Mouse (Mus musculus) heart, embryonic 14.5 days (tissue): ENCODE results near the gene Slc30a6. TPM values are rescaled to one million over a fixed set of nuclear protein-coding genes. Genes with fewer than 3 reads are reported as not detected.

Experiments
- ATAC-seq: fragments of 200-750 bp; cut with Nextera tagmentation; 2 replicates; pipeline ENCODE4 v1.8.0; 2017; ENCODE audit warnings: low read depth, moderate TSS enrichment; ENCODE audit not compliant: insufficient number of reproducible peaks, insufficient read depth, low FRiP score
- H3K27ac ChIP-seq, 2 experiments: fragments of 200-500 bp in 1 of 2; fragments of 300-500 bp in 1 of 2; sonication (generic) in 1 of 2; replicated peaks in 1 of 2; 2 replicates each; pipeline ENCODE4 v1.5.1; 2012 to 2014; ENCODE audit warnings: low read depth in 2 of 2, low read length in 2 of 2, control low read depth in 1 of 2, mild to moderate bottlenecking in 1 of 2, mixed read lengths in 1 of 2; ENCODE audit not compliant: control insufficient read depth in 1 of 2, insufficient read depth in 1 of 2
- H3K27me3 ChIP-seq: fragments of 300-500 bp; sonication (generic); 2 replicates; pipeline ENCODE4 v1.6.1; 2014; ENCODE audit warnings: mild to moderate bottlenecking, low read length, control low read depth; ENCODE audit not compliant: control insufficient read depth, insufficient read depth
- H3K36me3 ChIP-seq: fragments of 300-500 bp; sonication (generic); 2 replicates; pipeline ENCODE4 v1.6.1; 2014; ENCODE audit warnings: mild to moderate bottlenecking, control low read depth, low read length, mixed read lengths; ENCODE audit not compliant: control insufficient read depth, insufficient read depth
- H3K4me1 ChIP-seq, 2 experiments: fragments of 200-500 bp in 1 of 2; fragments of 300-500 bp in 1 of 2; sonication (generic) in 1 of 2; 2 replicates each; pipeline ENCODE4 v1.6.1; 2012 to 2014; ENCODE audit warnings: low read length in 2 of 2, control low read depth in 1 of 2, mixed read lengths in 1 of 2; ENCODE audit not compliant: control insufficient read depth in 2 of 2, insufficient read depth in 2 of 2
- H3K4me2 ChIP-seq: fragments of 300-500 bp; sonication (generic); 2 replicates; pipeline ENCODE4 v1.6.1; 2014; ENCODE audit warnings: mild to moderate bottlenecking, low read length
- H3K4me3 ChIP-seq, 2 experiments: fragments of 200-500 bp in 1 of 2; fragments of 300-500 bp in 1 of 2; sonication (generic) in 1 of 2; 2 replicates each; pipeline ENCODE4 v1.5.1; 2012 to 2014; ENCODE audit warnings: low read length in 2 of 2, mild to moderate bottlenecking in 2 of 2, control low read depth in 1 of 2, low read depth in 1 of 2, moderate library complexity in 1 of 2; ENCODE audit not compliant: control insufficient read depth in 1 of 2, insufficient read depth in 1 of 2
- H3K9ac ChIP-seq: fragments of 300-500 bp; sonication (generic); 2 replicates; pipeline ENCODE4 v1.6.1; 2014; ENCODE audit warnings: mild to moderate bottlenecking, low read length
- H3K9me3 ChIP-seq: fragments of 300-500 bp; sonication (generic); 2 replicates; pipeline ENCODE4 v1.6.1; 2016; ENCODE audit warnings: low read length, control low read depth; ENCODE audit not compliant: control insufficient read depth
- WGBS: fragments of 180-500 bp; shearing (Covaris S2); extraction: QIAGEN DNeasy Blood & Tissue Kit; methylation state at CpG from one replicate; pipeline ENCODE4 v1.1.7; 2014; 5-methylcytosine and 5-hydroxymethylcytosine counted together
- polyA plus RNA-seq: library from polyadenylated mRNA; unstranded; fragments of >200 nt; fragmentation: Nextera tagmentation; extraction: Ambion mirVana; gene quantifications from 2 replicates; pipeline ENCODE4 v1.2.1, GENCODE M21; 2014

Slc30a6 gene
- polyA plus RNA-seq, 1 experiment from 2014 or later: 28.3 TPM

- H3K36me3 ChIP-seq: no peaks in the 10 kb centered on the region
- no peaks in the 10 kb centered on the region for H3K27me3 ChIP-seq
- ATAC-seq: no peak
- H3K9ac ChIP-seq: no peak overlapping the region
- no peak overlapping the region for H3K4me2 ChIP-seq
- H3K4me3 ChIP-seq: no peak overlapping the region
- WGBS: 76% methylated on average over 9 of the region's 9 CpGs
- no peak overlapping the region for H3K27ac ChIP-seq
- no peaks in the 10 kb centered on the region for H3K4me1 ChIP-seq
- no peaks in the 10 kb centered on the region for H3K9me3 ChIP-seq
These were observed 42.4 kb downstream of the Slc30a6 start for GRCm38 (mm10) chr17:74437762-74438161.

DNA sequence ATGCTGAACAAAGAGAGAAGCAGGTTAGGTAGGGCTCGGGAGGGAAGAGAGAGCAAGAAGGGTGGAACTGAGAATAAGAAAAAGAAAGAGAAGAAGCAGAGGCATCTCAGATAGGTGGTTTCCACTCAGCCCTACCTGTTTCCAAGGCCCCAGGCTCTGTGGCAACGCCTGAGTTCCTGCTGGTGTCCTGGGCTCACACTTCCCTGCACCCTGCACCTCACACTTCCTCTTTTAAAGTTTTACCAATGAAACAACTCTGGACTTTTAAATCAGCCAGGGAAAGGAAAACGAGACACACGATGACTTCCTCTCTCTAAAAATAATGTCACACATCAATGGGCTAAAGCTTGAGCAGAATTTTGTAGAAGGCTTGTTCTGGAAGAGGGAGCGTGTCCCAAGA, 45.1 kb downstream of the Slc30a6 start:
- WGBS: 58% methylated on average over 5 of the region's 5 CpGs
- Histone ChIP-seq H3K4me3 (no peak overlapping the region), H3K4me1 (no peaks in the 10 kb centered on the region), H3K9ac (no peak overlapping the region), H3K4me2 (no peak overlapping the region), H3K27me3 (no peaks in the 10 kb centered on the region), H3K9me3 (no peaks in the 10 kb centered on the region), H3K27ac (no peak overlapping the region), H3K36me3 (no peaks in the 10 kb centered on the region)
- no peak for ATAC-seq

GRCm38 (mm10) chr17:74449776-74450175, 54.4 kb downstream of the Slc30a6 start:
- no peak overlapping the region for H3K27ac ChIP-seq
- H3K4me2 ChIP-seq: no peak overlapping the region
- no peak for ATAC-seq
- no peak overlapping the region for H3K4me3 ChIP-seq
- no peaks in the 10 kb centered on the region for H3K9me3 ChIP-seq
- H3K4me1 ChIP-seq: no peaks in the 10 kb centered on the region
- H3K36me3 ChIP-seq: no peaks in the 10 kb centered on the region
- H3K9ac ChIP-seq: no peak overlapping the region
- no peaks in the 10 kb centered on the region for H3K27me3 ChIP-seq
- 86% methylated on average over 10 of the region's 10 CpGs for WGBS

DNA sequence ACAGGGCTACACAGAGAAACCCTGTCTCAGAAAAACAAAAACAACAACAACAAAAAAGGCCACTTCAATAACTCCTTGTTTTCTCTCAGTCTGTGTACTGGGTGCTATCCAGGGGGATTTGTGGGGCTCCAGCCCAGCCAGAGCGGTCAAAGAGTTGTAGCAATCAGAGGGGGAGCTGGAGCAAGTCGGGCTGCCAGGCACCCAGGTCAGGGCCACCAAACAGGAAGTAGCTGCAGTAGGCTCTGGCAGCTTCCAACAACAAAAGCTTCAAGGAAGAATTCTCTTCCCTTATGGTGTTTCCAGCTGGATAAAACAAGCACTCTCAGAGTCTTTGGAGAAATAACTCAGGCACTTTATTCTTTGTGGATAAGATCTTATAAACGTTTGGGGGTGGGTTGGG, 58.5 kb downstream of the Slc30a6 start:
- H3K36me3 ChIP-seq: no peaks in the 10 kb centered on the region
- no peak for ATAC-seq
- 75% methylated on average over 3 of the region's 3 CpGs for WGBS

GRCm38 (mm10) chr17:74454660-74455059, 59.3 kb downstream of the Slc30a6 start:
- 78% methylated on average over 1 of the region's 1 CpGs for WGBS
- Histone ChIP-seq H3K4me2 (no peak overlapping the region), H3K9me3 (no peaks in the 10 kb centered on the region), H3K27ac (no peak overlapping the region), H3K4me3 (no peak overlapping the region), H3K9ac (no peak overlapping the region), H3K36me3 (no peaks in the 10 kb centered on the region), H3K27me3 (no peaks in the 10 kb centered on the region), H3K4me1 (no peaks in the 10 kb centered on the region)
- no peak for ATAC-seq

More for the DNA sequence above, 58.5 kb downstream of the Slc30a6 start:
- Histone ChIP-seq H3K27ac (no peak overlapping the region), H3K9me3 (no peaks in the 10 kb centered on the region), H3K9ac (no peak overlapping the region), H3K4me3 (no peak overlapping the region), H3K27me3 (no peaks in the 10 kb centered on the region), H3K4me1 (no peaks in the 10 kb centered on the region), H3K4me2 (no peak overlapping the region)

DNA sequence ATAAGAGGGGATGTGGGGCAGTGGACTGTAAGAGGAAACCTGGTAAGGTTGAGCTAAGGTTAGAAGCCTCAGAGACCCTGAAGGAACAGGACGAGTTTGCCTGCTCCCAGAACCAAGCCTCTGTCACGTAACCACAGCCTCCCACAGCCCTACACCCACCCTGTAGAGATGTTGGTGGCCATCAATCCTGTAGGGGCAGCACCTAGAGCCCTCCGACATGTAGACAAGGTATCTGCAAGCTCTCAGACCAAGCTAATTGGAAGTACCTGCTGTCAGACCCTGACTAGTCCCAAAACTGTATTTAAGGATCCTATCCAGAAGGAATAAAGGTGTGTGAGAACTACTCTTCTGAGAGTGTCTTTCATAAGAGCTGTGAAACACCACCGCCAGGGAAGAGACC, 60.0 kb downstream of the Slc30a6 start:
- Histone ChIP-seq H3K27me3 (no peaks in the 10 kb centered on the region), H3K9me3 (no peaks in the 10 kb centered on the region), H3K4me3 (no peak overlapping the region), H3K36me3 (no peaks in the 10 kb centered on the region), H3K4me2 (no peak overlapping the region), H3K9ac (no peak overlapping the region), H3K27ac (no peak overlapping the region), H3K4me1 (no peaks in the 10 kb centered on the region)
- WGBS: 78% methylated on average over 4 of the region's 4 CpGs
- no peak for ATAC-seq

- Histone ChIP-seq H3K9ac (no peak overlapping the region), H3K27ac (no peak overlapping the region), H3K9me3 (no peaks in the 10 kb centered on the region), H3K36me3 (no peaks in the 10 kb centered on the region), H3K4me3 (no peak overlapping the region), H3K27me3 (no peaks in the 10 kb centered on the region), H3K4me2 (no peak overlapping the region), H3K4me1 (no peaks in the 10 kb centered on the region)
- ATAC-seq: no peak
- 84% methylated on average over 5 of the region's 5 CpGs for WGBS
These were observed 61.4 kb downstream of the Slc30a6 start for GRCm38 (mm10) chr17:74456825-74457224.

DNA sequence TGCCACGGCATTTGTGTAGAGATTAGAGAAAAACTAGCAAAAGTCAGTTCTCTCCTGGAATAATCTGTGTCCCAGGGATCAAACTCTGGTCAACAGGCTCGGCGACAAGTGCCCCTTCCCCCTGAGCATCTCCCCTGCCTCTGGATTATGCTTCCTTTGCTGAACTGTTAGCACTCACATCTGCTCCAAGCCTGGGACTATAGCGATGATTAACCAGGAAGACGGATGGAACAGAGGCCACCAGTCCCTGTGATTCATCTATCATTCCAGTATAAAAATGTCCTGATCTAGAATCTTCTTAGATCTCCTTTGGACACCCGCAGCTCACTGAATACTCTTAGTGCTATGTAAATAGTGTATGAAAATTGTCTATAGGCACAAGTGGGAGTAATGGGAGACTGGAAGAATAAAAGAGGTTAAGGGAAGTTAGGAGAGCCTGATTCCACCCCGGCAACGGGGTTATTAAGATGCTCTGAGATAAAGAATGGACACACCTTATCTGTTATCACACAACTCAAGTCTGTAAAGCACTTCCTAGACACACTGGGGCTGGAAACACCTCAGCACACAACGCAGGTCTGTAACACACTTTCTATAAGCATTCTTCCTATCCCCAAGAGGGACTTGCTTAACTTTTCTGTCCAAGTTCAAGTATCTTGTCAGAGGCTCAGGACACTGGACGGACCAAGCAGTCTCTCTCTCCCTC, 62.7 kb downstream of the Slc30a6 start:
- Histone ChIP-seq H3K4me1 (no peaks in the 10 kb centered on the region), H3K9ac (no peak overlapping the region), H3K4me2 (no peak overlapping the region), H3K4me3 (no peak overlapping the region), H3K36me3 (no peaks in the 10 kb centered on the region), H3K27ac (no peak overlapping the region), H3K27me3 (no peaks in the 10 kb centered on the region), H3K9me3 (no peaks in the 10 kb centered on the region)
- WGBS: 62% methylated on average over 10 of the region's 10 CpGs
- ATAC-seq: no peak
